Mouse (Mus musculus): ENCODE measurements around the gene Ttc9b. TPM values are rescaled to one million over a fixed set of nuclear protein-coding genes. Genes with fewer than 3 reads are reported as not detected.

Ttc9b gene
- not detected for total RNA-seq (2023)

DNA sequence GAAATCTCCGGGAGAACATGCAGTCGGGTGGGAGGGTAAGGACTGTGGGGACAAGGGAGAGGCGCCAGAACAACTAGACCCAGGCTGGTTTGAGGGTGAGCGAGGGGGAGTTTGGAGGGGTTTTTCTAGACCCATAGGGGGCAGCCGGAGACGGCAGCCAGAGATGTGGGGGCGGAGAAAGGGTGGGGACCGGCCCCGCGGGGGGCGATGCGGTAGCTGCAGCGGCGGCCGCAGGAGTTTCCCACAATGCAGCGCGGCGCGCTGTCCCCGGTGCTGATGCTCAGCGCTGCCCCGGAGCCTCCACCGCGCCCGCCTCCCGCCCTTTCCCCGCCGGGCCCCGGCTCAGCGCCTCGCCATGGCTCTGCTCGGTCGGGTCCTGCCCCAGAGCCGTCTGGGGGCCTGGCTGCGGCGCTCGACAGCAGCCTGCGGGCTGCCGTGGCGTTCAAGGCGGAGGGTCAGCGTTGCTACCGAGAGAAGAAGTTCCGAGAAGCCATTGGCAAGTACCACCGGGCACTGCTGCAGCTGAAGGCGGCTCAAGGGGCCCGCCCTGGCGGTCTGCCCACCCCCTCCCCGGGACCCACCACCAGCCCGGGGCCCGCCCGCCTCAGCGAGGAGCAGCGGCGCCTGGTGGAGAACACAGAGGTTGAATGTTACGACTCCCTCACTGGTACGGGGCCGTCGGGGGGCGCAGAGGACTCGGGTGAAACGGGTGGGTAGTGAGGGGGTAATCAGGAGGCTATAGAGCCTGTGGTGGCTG, at the start of gene Ttc9b:
Ttc9b (plus strand) TSS at position 235 of the 757 bp plus-strand sequence.

GRCm38 (mm10) chr7:27674522-27675221, 21.0 kb downstream of the Ttc9b start, which contains the start of gene Map3k10:
Gene Map3k10 (minus strand): TSS chr7:27674598.

DNA sequence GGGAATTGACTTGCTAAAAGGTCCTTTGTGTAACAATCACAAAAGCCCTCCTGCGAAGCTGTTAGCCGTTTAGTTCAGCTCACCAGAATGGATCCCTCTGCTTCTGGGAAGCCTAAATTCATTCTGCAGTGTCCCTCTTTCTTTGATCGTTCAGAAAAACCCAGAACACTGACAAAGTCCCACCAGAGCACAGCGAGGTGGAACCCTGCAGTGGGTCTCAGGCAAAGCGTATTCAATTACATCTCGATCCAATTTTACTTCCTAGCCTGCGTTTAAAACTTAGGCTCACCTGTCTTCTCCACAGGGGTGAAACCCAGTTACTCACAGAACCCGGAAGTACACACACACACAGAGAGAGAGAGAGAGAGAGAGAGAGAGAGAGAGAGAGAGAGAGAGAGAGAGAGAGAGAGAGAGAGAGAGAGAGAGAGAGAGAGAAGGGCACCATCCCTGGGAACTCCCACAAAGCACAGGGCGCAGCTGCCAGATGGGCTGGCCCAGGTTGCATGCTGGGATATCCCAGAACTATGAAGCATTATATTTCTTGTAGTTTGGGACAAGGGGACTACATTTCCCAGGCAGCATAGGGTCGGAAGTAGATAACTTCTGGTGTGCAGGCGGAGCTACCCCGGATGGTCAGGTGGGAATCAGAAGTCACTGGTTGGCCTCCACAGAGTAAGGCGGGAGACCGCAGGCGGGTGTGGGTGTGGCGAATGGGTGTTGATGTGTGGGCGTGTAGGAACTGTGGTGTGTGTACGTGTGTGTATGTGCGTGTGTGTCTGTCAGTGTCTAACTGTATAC, 35.3 kb downstream of the Ttc9b start, which contains the start of gene Zfp607b:
Zfp607b (plus strand) TSS at position 526 of the 798 bp plus-strand sequence.

Other genes starting within 250 kb of the Ttc9b start
- not detected for gene Sptbn4, start 206.2 kb upstream of the Ttc9b start, total RNA-seq (2023)
- 14.6 TPM for gene Blvrb, start 205.9 kb upstream of the Ttc9b start, total RNA-seq (2023)
- gene Sertad3, start 180.1 kb upstream of the Ttc9b start, total RNA-seq (2023) = 9.4 TPM
- 52.4 TPM for gene Sertad1, start 167.0 kb upstream of the Ttc9b start, total RNA-seq (2023)
- 0.82 TPM for gene Prx, start 154.6 kb upstream of the Ttc9b start, total RNA-seq (2023)
- gene Hipk4, start 130.6 kb upstream of the Ttc9b start, total RNA-seq (2023) = not detected
- gene Pld3, start 100.7 kb upstream of the Ttc9b start, total RNA-seq (2023) = 118 TPM
- gene 2310022A10Rik, start 100.7 kb upstream of the Ttc9b start, total RNA-seq (2023) = 27.7 TPM
- 145 TPM for gene Akt2, start 62.4 kb upstream of the Ttc9b start, total RNA-seq (2023)
- gene Map3k10, start 20.7 kb downstream of the Ttc9b start, total RNA-seq (2023) = 10.8 TPM
- 2.3 TPM for gene Zfp607b, start 35.4 kb downstream of the Ttc9b start, total RNA-seq (2023)
- gene Zfp60, start 77.5 kb downstream of the Ttc9b start, total RNA-seq (2023) = 8.2 TPM
- 8.1 TPM for gene Zfp626, start 153.3 kb downstream of the Ttc9b start, total RNA-seq (2023)
- gene Zfp59, start 184.7 kb downstream of the Ttc9b start, total RNA-seq (2023) = 3.0 TPM
- 16.6 TPM for gene Zfp607a, start 203.6 kb downstream of the Ttc9b start, total RNA-seq (2023)